Mouse (Mus musculus) spleen, adult 2 months (tissue): ENCODE data around the gene March10.

Experiments used
- CTCF ChIP-seq: fragments of 200-500 bp; IDR thresholded peaks from 2 replicates; pipeline ENCODE4 v1.5.1; 2011; ENCODE audit warnings: mild to moderate bottlenecking, inconsistent platforms; ENCODE audit not compliant: insufficient read depth, insufficient read length, insufficient replicate concordance; ENCODE audit errors: extremely low read depth
- POLR2A ChIP-seq: fragments of 200-500 bp; IDR thresholded peaks from 2 replicates; pipeline ENCODE4 v1.6.1; 2011; ENCODE audit warnings: low read depth, low read length, inconsistent platforms

DNA sequence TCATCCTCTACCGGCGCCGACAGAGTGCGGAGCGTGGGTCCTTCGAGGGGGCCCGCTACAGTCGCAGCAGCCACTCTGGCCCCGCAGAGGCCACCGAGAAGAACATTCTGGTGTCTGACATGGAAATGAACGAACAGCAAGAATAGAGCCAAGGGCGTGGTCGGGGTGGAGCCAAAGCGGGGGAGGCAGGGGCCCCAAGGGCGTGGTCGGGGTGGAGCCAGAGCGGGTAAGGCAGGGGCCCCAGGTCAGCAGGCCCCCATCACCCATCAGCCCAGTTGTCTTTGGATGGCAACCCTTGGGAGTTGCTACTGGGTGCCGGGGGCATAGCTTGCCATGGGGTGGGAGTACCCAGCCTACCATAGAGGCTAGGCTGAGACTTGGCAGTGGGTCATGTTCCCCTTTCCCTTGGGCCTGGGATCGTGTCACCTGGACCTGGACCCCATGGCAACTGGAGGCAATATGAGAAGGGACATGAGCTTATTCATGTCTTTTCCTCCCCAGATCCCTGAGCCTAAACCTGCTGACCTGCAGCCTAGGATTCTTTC lies 106.7 kb downstream of the March10 start:
- TF ChIP-seq CTCF = no peak
- TF ChIP-seq POLR2A = no peak
